Mouse (Mus musculus) MEL (cell line): Measurements from ENCODE around the gene Agrn. TPM values are rescaled to one million over a fixed set of nuclear protein-coding genes. Genes with fewer than 3 reads are reported as not detected.
"Not testable (repeated sequence)": the region's sequence is repeated elsewhere in the genome, so short reads cannot be mapped to it uniquely, and the experiment has no call there.

Experiments used
- DNase-seq: peaks from one replicate; pipeline ENCODE4 v3.0.0; 2011; ENCODE audit warnings: low read depth, low spot score
- H3K27ac ChIP-seq: 2 replicates; pipeline ENCODE4 v1.5.1; 2012; ENCODE audit warnings: low read depth, mild to moderate bottlenecking, control low read depth, low read length, moderate library complexity; ENCODE audit not compliant: control insufficient read depth
- H3K27me3 ChIP-seq, 2 experiments: fragments of 150-350 bp in 1 of 2; sonication (generic) in 1 of 2; 2 replicates each; pipeline ENCODE4 v1.6.1; 2012; ENCODE audit warnings: low read length in 2 of 2, mild to moderate bottlenecking in 2 of 2, improper control_type of control experiment in 1 of 2, moderate library complexity in 1 of 2; ENCODE audit not compliant: insufficient read depth in 2 of 2, control insufficient read depth in 1 of 2
- H3K36me3 ChIP-seq, 2 experiments: 2 replicates each; pipeline ENCODE4 v1.6.1; 2012 to 2014; ENCODE audit warnings: low read length in 2 of 2, improper control_type of control experiment in 1 of 2, inconsistent platforms in 1 of 2, mild to moderate bottlenecking in 1 of 2; ENCODE audit not compliant: insufficient read depth in 2 of 2, control insufficient read depth in 1 of 2
- H3K4me1 ChIP-seq, 2 experiments: fragments of 150-350 bp in 1 of 2; sonication (generic) in 1 of 2; 2 replicates each; pipeline ENCODE4 v1.6.1; 2012; ENCODE audit warnings: low read length in 2 of 2, improper control_type of control experiment in 1 of 2, mild to moderate bottlenecking in 1 of 2; ENCODE audit not compliant: insufficient read depth in 2 of 2, control insufficient read depth in 1 of 2
- H3K4me3 ChIP-seq, 2 experiments: fragments of 150-350 bp in 1 of 2; sonication (generic) in 1 of 2; 2 replicates each; pipeline ENCODE4 v1.5.1; 2012; ENCODE audit warnings: low read depth in 2 of 2, low read length in 2 of 2, mild to moderate bottlenecking in 2 of 2, moderate library complexity in 2 of 2, control low read depth in 1 of 2, improper control_type of control experiment in 1 of 2; ENCODE audit not compliant: control insufficient read depth in 1 of 2, insufficient read depth in 1 of 2
- H3K79me2 ChIP-seq: 2 replicates; pipeline ENCODE4 v1.6.1; 2012; ENCODE audit warnings: mild to moderate bottlenecking, low read length, moderate library complexity; ENCODE audit not compliant: control insufficient read depth, poor library complexity, insufficient read depth
- H3K9ac ChIP-seq: 2 replicates; pipeline ENCODE4 v1.6.1; 2012; ENCODE audit warnings: low read depth, mild to moderate bottlenecking, control low read depth, low read length, moderate library complexity; ENCODE audit not compliant: control insufficient read depth, poor library complexity, severe bottlenecking
- H3K9me3 ChIP-seq: fragments of 150-350 bp; sonication (generic); replicated peaks from 2 replicates; pipeline ENCODE4 v1.6.1; 2012; ENCODE audit warnings: mild to moderate bottlenecking, low read length, improper control_type of control experiment, moderate library complexity; ENCODE audit not compliant: insufficient read depth
- BHLHE40 ChIP-seq: IDR thresholded peaks from 2 replicates; pipeline ENCODE4 v1.6.1; 2012; ENCODE audit warnings: low read depth, mild to moderate bottlenecking, inconsistent platforms, low read length, improper control_type of control experiment, borderline replicate concordance
- CHD1 ChIP-seq: IDR thresholded peaks from 2 replicates; pipeline ENCODE4 v1.6.1; 2012; ENCODE audit warnings: low read depth, mild to moderate bottlenecking, inconsistent platforms, low read length, improper control_type of control experiment
- CHD2 ChIP-seq: IDR thresholded peaks from 2 replicates; pipeline ENCODE4 v1.6.1; 2011; ENCODE audit warnings: low read length, improper control_type of control experiment
- CTCF ChIP-seq, 3 experiments: IDR thresholded peaks in 2 of 3; conservative IDR thresholded peaks in 1 of 3; 2 replicates each; pipeline ENCODE4 v1.5.1; 2011 to 2012; ENCODE audit warnings: low read length in 3 of 3, low read depth in 2 of 3, mild to moderate bottlenecking in 2 of 3, improper control_type of control experiment in 1 of 3, inconsistent platforms in 1 of 3, mixed read lengths in 1 of 3, moderate library complexity in 1 of 3; ENCODE audit not compliant: control insufficient read depth in 1 of 3, insufficient read depth in 1 of 3, poor library complexity in 1 of 3, severe bottlenecking in 1 of 3
- E2F4 ChIP-seq: IDR thresholded peaks from 2 replicates; pipeline ENCODE4 v1.6.1; 2011; ENCODE audit warnings: low read depth, low read length, improper control_type of control experiment, borderline replicate concordance
- EP300 ChIP-seq, 2 experiments: IDR thresholded peaks; 2 replicates each; pipeline ENCODE4 v1.6.1; 2011; ENCODE audit warnings: improper control_type of control experiment in 2 of 2, low read length in 2 of 2, low read depth in 1 of 2, mild to moderate bottlenecking in 1 of 2
- ETS1 ChIP-seq: IDR thresholded peaks from 2 replicates; pipeline ENCODE4 v1.6.1; 2012; ENCODE audit warnings: low read depth, mild to moderate bottlenecking, inconsistent platforms, low read length, improper control_type of control experiment, moderate library complexity
- GABPA ChIP-seq: IDR thresholded peaks from 2 replicates; pipeline ENCODE4 v1.6.1; 2012; ENCODE audit warnings: low read depth, mild to moderate bottlenecking, inconsistent platforms, low read length, improper control_type of control experiment, moderate library complexity
- GATA1 ChIP-seq: IDR thresholded peaks from 2 replicates; pipeline ENCODE4 v1.6.1; 2011; ENCODE audit warnings: low read depth, low read length, improper control_type of control experiment
- HCFC1 ChIP-seq: IDR thresholded peaks from 2 replicates; pipeline ENCODE4 v1.6.1; 2012; ENCODE audit warnings: low read depth, mild to moderate bottlenecking, inconsistent platforms, low read length, improper control_type of control experiment, moderate library complexity
- JUND ChIP-seq: IDR thresholded peaks from 2 replicates; pipeline ENCODE4 v1.6.1; 2011; ENCODE audit warnings: low read depth, mild to moderate bottlenecking, improper control_type of control experiment, low read length
- KAT2A ChIP-seq: conservative IDR thresholded peaks from 2 replicates; pipeline ENCODE4 v1.6.1; 2012; ENCODE audit warnings: low read depth, low read length, improper control_type of control experiment, inconsistent platforms
- MAX ChIP-seq: IDR thresholded peaks from 2 replicates; pipeline ENCODE4 v1.6.1; 2011; ENCODE audit warnings: low read length, improper control_type of control experiment
- MAZ ChIP-seq: IDR thresholded peaks from 2 replicates; pipeline ENCODE4 v1.6.1; 2012; ENCODE audit warnings: low read depth, mild to moderate bottlenecking, inconsistent platforms, low read length, improper control_type of control experiment
- MXI1 ChIP-seq: IDR thresholded peaks from 2 replicates; pipeline ENCODE4 v1.6.1; 2011; ENCODE audit warnings: mild to moderate bottlenecking, low read depth, low read length, improper control_type of control experiment
- MYB ChIP-seq: IDR thresholded peaks from 2 replicates; pipeline ENCODE4 v1.6.1; 2011; ENCODE audit warnings: mild to moderate bottlenecking, low read depth, low read length, improper control_type of control experiment
- MYC ChIP-seq: IDR thresholded peaks from 2 replicates; pipeline ENCODE4 v1.6.1; 2011; ENCODE audit warnings: low read depth, mild to moderate bottlenecking, low read length, improper control_type of control experiment, moderate library complexity
- NELFE ChIP-seq: IDR thresholded peaks from 2 replicates; pipeline ENCODE4 v1.6.1; 2011; ENCODE audit warnings: low read depth, low read length, improper control_type of control experiment
- NRF1 ChIP-seq: IDR thresholded peaks from 2 replicates; pipeline ENCODE4 v1.6.1; 2014; ENCODE audit warnings: low read depth, mild to moderate bottlenecking, inconsistent platforms, low read length, improper control_type of control experiment, moderate library complexity; ENCODE audit not compliant: poor library complexity, insufficient read depth, severe bottlenecking
- POLR2AphosphoS2 ChIP-seq: IDR thresholded peaks from 2 replicates; pipeline ENCODE4 v1.6.1; 2011; ENCODE audit warnings: low read length, improper control_type of control experiment
- SIN3A ChIP-seq: IDR thresholded peaks from 2 replicates; pipeline ENCODE4 v1.6.1; 2012; ENCODE audit warnings: low read length, improper control_type of control experiment, inconsistent platforms
- SMC3 ChIP-seq: IDR thresholded peaks from 2 replicates; pipeline ENCODE4 v1.6.1; 2011; ENCODE audit warnings: low read depth, low read length, improper control_type of control experiment
- TAL1 ChIP-seq: IDR thresholded peaks from 2 replicates; pipeline ENCODE4 v1.6.1; 2012; ENCODE audit warnings: mild to moderate bottlenecking, inconsistent platforms, low read length, moderate library complexity, mixed read lengths
- TCF12 ChIP-seq: IDR thresholded peaks from 2 replicates; pipeline ENCODE4 v1.6.1; 2014; ENCODE audit warnings: low read depth, mild to moderate bottlenecking, inconsistent platforms, low read length, improper control_type of control experiment, moderate library complexity
- UBTF ChIP-seq: IDR thresholded peaks from 2 replicates; pipeline ENCODE4 v1.6.1; 2012; ENCODE audit warnings: low read depth, mild to moderate bottlenecking, inconsistent platforms, low read length, improper control_type of control experiment, moderate library complexity, borderline replicate concordance; ENCODE audit not compliant: insufficient read depth
- USF1 ChIP-seq: IDR thresholded peaks from 2 replicates; pipeline ENCODE4 v1.6.1; 2014; ENCODE audit warnings: low read depth, mild to moderate bottlenecking, inconsistent platforms, low read length, improper control_type of control experiment, moderate library complexity
- USF2 ChIP-seq, 2 experiments: IDR thresholded peaks; 2 replicates each; pipeline ENCODE4 v1.6.1; 2011 to 2012; ENCODE audit warnings: improper control_type of control experiment in 2 of 2, low read length in 2 of 2, borderline replicate concordance in 1 of 2, inconsistent platforms in 1 of 2, low read depth in 1 of 2, mild to moderate bottlenecking in 1 of 2; ENCODE audit not compliant: insufficient read depth in 1 of 2
- ZC3H11A ChIP-seq: IDR thresholded peaks from 2 replicates; pipeline ENCODE4 v1.6.1; 2012; ENCODE audit warnings: low read depth, mild to moderate bottlenecking, inconsistent platforms, low read length, improper control_type of control experiment
- ZKSCAN1 ChIP-seq: IDR thresholded peaks from 2 replicates; pipeline ENCODE4 v1.6.1; 2012; ENCODE audit warnings: low read depth, mild to moderate bottlenecking, inconsistent platforms, low read length, improper control_type of control experiment, moderate library complexity
- ZNF384 ChIP-seq: IDR thresholded peaks from 2 replicates; pipeline ENCODE4 v1.6.1; 2012; ENCODE audit warnings: low read depth, mild to moderate bottlenecking, inconsistent platforms, low read length, improper control_type of control experiment
- polyA plus RNA-seq, 2 experiments: library from polyadenylated mRNA; stranded (reverse) in 1 of 2; unstranded in 1 of 2; fragments of >175 nt in 1 of 2; fragments of >200 nt in 1 of 2; gene quantifications; 2 replicates each; pipeline versions ENCODE4 v1.2.1 to v1.2.4; 2012; ENCODE audit warnings: low replicate concordance in 2 of 2, low read depth in 1 of 2; ENCODE audit not compliant: insufficient read length in 2 of 2, insufficient read depth in 1 of 2, missing spikeins in 1 of 2
- total RNA-seq: library from RNA; depleted of rRNA; stranded (reverse); fragments of 300-350 nt; gene quantifications from 2 replicates; pipeline ENCODE4 v1.2.3, GENCODE M21; 2012

The Agrn gene
- total and polyA plus RNA-seq, 3 experiments, result 19.3 to 43.0 TPM; not detected in 1

DNA sequence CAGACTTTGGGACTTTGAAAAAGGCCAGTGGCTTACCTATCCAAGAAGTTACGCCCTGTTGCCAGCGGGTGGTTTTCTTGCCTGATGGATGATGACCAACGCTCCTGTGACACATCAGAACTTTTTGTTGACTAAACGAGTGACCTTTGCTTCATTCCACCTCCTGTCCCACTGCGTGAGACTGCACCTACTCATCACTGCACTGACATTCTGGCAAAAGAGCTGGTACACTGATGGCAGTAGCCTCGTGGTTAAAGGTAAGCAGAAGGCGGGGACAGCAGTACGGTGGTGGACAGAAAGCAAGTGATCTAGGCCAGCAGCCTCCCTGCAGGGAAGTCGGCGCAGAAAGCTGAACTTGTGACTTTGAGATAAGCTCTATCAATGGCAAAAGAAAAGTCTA is 46.4 kb downstream of the Agrn start:
- not testable (repeated sequence) for H3K27me3 ChIP-seq, H3K27ac ChIP-seq, H3K9me3 ChIP-seq, H3K4me3 ChIP-seq, H3K9ac ChIP-seq, H3K4me1 ChIP-seq, H3K79me2 ChIP-seq, H3K36me3 ChIP-seq
- DNase-seq, result peak; percentile 25

DNA sequence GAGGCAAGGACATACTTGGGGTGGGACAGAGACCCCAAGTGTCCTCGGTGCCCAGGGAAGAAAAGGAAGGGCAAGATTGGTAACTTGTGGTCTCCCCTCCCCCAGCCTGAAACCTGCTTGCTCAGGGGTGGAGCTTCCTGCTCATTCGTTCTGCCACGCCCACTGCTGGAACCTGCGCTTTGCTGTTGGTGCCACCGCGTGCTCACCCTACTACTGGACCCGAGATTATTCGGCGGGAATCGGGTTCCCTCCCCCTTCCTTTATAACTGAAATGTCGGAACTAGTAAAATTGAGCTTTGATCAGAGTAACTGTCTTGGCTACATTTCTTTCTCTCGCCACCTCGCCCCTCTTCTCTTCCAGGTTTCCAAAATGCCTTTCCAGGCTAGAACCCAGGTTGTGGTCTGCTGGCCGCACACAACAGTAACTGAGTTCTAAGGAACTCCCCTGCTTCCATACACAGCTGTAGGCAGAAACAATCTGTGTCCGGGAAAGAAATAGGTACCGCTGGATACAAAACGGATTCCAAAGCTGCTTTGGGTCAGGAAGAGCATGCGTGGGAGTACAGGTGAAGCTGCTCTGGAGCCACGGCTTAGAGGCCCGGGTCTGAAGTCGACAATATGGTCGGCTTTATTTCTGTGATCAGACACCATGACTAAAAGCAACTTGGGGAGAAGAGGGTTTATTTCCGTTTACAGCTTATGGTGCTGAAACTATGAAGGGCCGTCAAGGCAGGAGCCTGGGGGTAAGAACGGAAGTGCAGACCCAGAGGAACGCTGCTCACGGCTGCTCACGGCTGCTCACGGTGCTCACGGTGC is 60.8 kb downstream of the Agrn start:
- Histone ChIP-seq H3K79me2 (peaks cover 4% of the 10 kb centered on the region; the same call in 1 of the 2 replicates), H3K27me3 (no peaks in the 10 kb centered on the region), H3K27ac (peak overlapping the region; percentile 98), H3K9me3 (no peaks in the 10 kb centered on the region), H3K36me3 (no peaks in the 10 kb centered on the region), H3K4me1 (peaks cover 2 to 6% of the 10 kb centered on the region in 2 experiments; a peak in 3 of 4 replicates), H3K9ac (peak overlapping the region; percentile 99), H3K4me3 (peak overlapping the region; percentile 53 to 75)
- DNase-seq, result peak; percentile 85
- peak; percentile 32; the same call in 1 of the 2 replicates for TF ChIP-seq SIN3A
- no peak for TF ChIP-seq ZNF384
- TF ChIP-seq KAT2A, result no peak
- peak; percentile 59; the same call in 1 of the 2 replicates for TF ChIP-seq MXI1
- peak; percentile 45; the same call in 1 of the 2 replicates for TF ChIP-seq TCF12
- TF ChIP-seq ZC3H11A, result no peak
- TF ChIP-seq POLR2AphosphoS2, result 0 out of 2 replicates have a peak, but pooled peaks have one; percentile 23
- no peak for TF ChIP-seq GATA1
- TF ChIP-seq SMC3, result no peak
- peak; percentile 82 for TF ChIP-seq MAX
- no peak; the same call in 1 of the 2 replicates for TF ChIP-seq ETS1
- peak; percentile 64 for TF ChIP-seq MYC
- TF ChIP-seq MYB, result no peak
- TF ChIP-seq HCFC1, result no peak
- TF ChIP-seq NELFE, result peak; percentile 37; the same call in 1 of the 2 replicates
- TF ChIP-seq TAL1, result no peak
- no peak for TF ChIP-seq UBTF
- TF ChIP-seq CTCF (IDR thresholded peaks at IDR 0.05 in 2 of 3, conservative IDR thresholded peaks at IDR 0.05 in 1 of 3; ENCODE audit: control insufficient read depth in 1 of 3, insufficient read depth in 1 of 3, low read depth in 2 of 3, low read length in 3 of 3, poor library complexity in 1 of 3, severe bottlenecking in 1 of 3), result no peak
- TF ChIP-seq USF1, result no peak
- TF ChIP-seq BHLHE40, result no peak
- no peak for TF ChIP-seq USF2 (IDR thresholded peaks at IDR 0.05; ENCODE audit: borderline replicate concordance in 1 of 2, insufficient read depth in 1 of 2, low read depth in 1 of 2, low read length in 2 of 2)
- peak; percentile 51; the same call in 1 of the 2 replicates for TF ChIP-seq NRF1
- TF ChIP-seq CHD2, result no peak
- TF ChIP-seq E2F4, result peak; percentile 69; the same call in 1 of the 2 replicates
- TF ChIP-seq ZKSCAN1, result no peak
- no peak for TF ChIP-seq CHD1
- TF ChIP-seq EP300 (IDR thresholded peaks at IDR 0.05; ENCODE audit: low read depth in 1 of 2, low read length in 2 of 2), result no peak
- no peak for TF ChIP-seq GABPA
- no peak for TF ChIP-seq JUND
- 0 out of 2 replicates have a peak, but pooled peaks have one; percentile 9 for TF ChIP-seq MAZ
